Mouse (Mus musculus) bone marrow, adult 2 months (tissue): ENCODE results near the gene Tmsb10.

Source experiments
- CTCF ChIP-seq: fragments of 200-500 bp; IDR thresholded peaks from 2 replicates; pipeline ENCODE4 v1.5.1; 2011; ENCODE audit warnings: low read length, control low read depth; ENCODE audit not compliant: control insufficient read depth, insufficient read depth
- POLR2A ChIP-seq: fragments of 200-500 bp; IDR thresholded peaks from 2 replicates; pipeline ENCODE4 v1.6.1; 2011; ENCODE audit warnings: low read depth, mild to moderate bottlenecking, control low read depth, low read length, borderline replicate concordance; ENCODE audit not compliant: control insufficient read depth

GRCm38 (mm10) chr6:72993054-72993687 is 34.6 kb upstream of the Tmsb10 start:
- TF ChIP-seq POLR2A (no peak), CTCF (no peak)
